In genomic region chrX:134319153-134319932, GRCm38 (mm10) we compare ENCODE assay signal across 9 mouse cellular contexts. TPM values are rescaled to one million over a fixed set of nuclear protein-coding genes. Genes with fewer than 3 reads are reported as not detected.
DNase-seq lines count a peak whose midpoint lies in the region; ATAC-seq lines count a peak whose summit lies in the region.
"Had no signal": no experiment of that assay in that cellular context is flagged by ENCODE, and none has a peak within 500 bp of the region (broad histone marks: within the 10 kb centered on the region; RNA-seq: fewer than 3 reads in every experiment).

No protein-coding gene starts in this region.

- intact Hi-C loops in heart, postnatal 14 days (cut with DNase I) = loop anchor here (5.0 to 10.0 kb wide), 2 partner anchors 187 to 255 kb away; no protein-coding TSS in a partner anchor

- no peak overlapping the region for H3K27ac ChIP-seq in neural tube, embryonic 15.5 days (replicated peaks)
- H3K27ac ChIP-seq: liver, embryonic 15.5 days had no signal

- H3K9me3 ChIP-seq in neural tube, embryonic 15.5 days (replicated peaks) = no peaks in the 10 kb centered on the region
- H3K9me3 ChIP-seq: liver, embryonic 15.5 days had no signal

- no peak overlapping the region for H3K4me3 ChIP-seq in neural tube, embryonic 15.5 days (replicated peaks)
- H3K4me3 ChIP-seq: liver, embryonic 15.5 days had no signal

- H3K9ac ChIP-seq in neural tube, embryonic 15.5 days (replicated peaks) = no peak overlapping the region
- H3K9ac ChIP-seq: liver, embryonic 15.5 days had no signal

- H3K27me3 ChIP-seq in neural tube, embryonic 15.5 days (replicated peaks) = no peaks in the 10 kb centered on the region
- H3K27me3 ChIP-seq: liver, embryonic 15.5 days had no signal

- no peaks in the 10 kb centered on the region for H3K4me1 ChIP-seq in neural tube, embryonic 15.5 days
- H3K4me1 ChIP-seq: liver, embryonic 15.5 days had no signal

- peak; percentile 59; the same call in 1 of the 2 replicates for ATAC-seq in megakaryocyte, adult 5-6 weeks (ENCODE audit: poor library complexity, severe bottlenecking)
- ATAC-seq in neural tube, embryonic 15.5 days (ENCODE audit: low FRiP score) = no peak

- peak; percentile 4 to 36 for DNase-seq in heart, postnatal 14 days
- no peak for DNase-seq in heart, adult 8-10 months (ENCODE audit: low spot score)
- DNase-seq in spleen, postnatal 36 days (ENCODE audit: low spot score in 2 of 2) = peak; percentile 9 to 12
- no peak for DNase-seq in spleen, postnatal 4 days (ENCODE audit: low spot score in 2 of 2)
- DNase-seq in embryo, embryonic 11 days = peak; percentile 35
- DNase-seq in frontal cortex, postnatal 14 days (ENCODE audit: low spot score in 2 of 2) = no peak

- H3K4me2 ChIP-seq in neural tube, embryonic 15.5 days = no peak overlapping the region
- H3K4me2 ChIP-seq: liver, embryonic 15.5 days had no signal

- H3K36me3 ChIP-seq in neural tube, embryonic 15.5 days = no peaks in the 10 kb centered on the region

- 92% methylated on average over 2 of the region's 2 CpGs for WGBS in neural tube, embryonic 15.5 days

RNA-seq across cellular contexts. Expression of gene Cenpi, which starts 11.5 kb away (rescaled TPM):
- total RNA-seq in heart, postnatal 14 days (2021) = 1 to 10 TPM; 1.2 to 1.5 TPM
- total RNA-seq in heart, adult 8-10 months (2022) = under 1 TPM in 3 of 4 experiments, not detected in 1; 0.09 to 0.43 (median 0.12) TPM
- 22.4 and 28.4 TPM in 2 replicates for total RNA-seq in megakaryocyte, adult 5-6 weeks (2015)
- 26.9 and 27.1 TPM in 2 replicates for total RNA-seq in megakaryocyte, adult 5-6 weeks (2017)
- 5.9 and 11.3 TPM in 2 replicates for polyA plus RNA-seq in neural tube, embryonic 15.5 days (2015; fragmentation: Nextera tagmentation; extraction: Ambion mirVana)

RNA-seq across cellular contexts. Expression of gene Tmem35a, which starts 24.3 kb away (rescaled TPM):
- total RNA-seq in heart, postnatal 14 days (2021) = 10 to 100 TPM in 1 of 2 experiments, 1 to 10 TPM in 1; 9.2 to 11.9 TPM
- total RNA-seq in heart, adult 8-10 months (2022) = 1 to 10 TPM in 3 of 4 experiments, under 1 TPM in 1; 0.63 to 2.1 (median 1.9) TPM
- not detected in 2 replicates for total RNA-seq in megakaryocyte, adult 5-6 weeks (2015)
- not detected in 2 replicates for total RNA-seq in megakaryocyte, adult 5-6 weeks (2017)
- 104 and 132 TPM in 2 replicates for polyA plus RNA-seq in neural tube, embryonic 15.5 days (2015; fragmentation: Nextera tagmentation; extraction: Ambion mirVana)

RNA-seq across cellular contexts. Expression of gene Trmt2b, which starts 42.6 kb away (rescaled TPM):
- 10 to 100 TPM; 37.4 to 55.0 TPM for total RNA-seq in heart, postnatal 14 days (2021)
- total RNA-seq in heart, adult 8-10 months (2022) = 10 to 100 TPM; 36.6 to 58.7 (median 49.6) TPM
- 24.5 and 25.8 TPM in 2 replicates for total RNA-seq in megakaryocyte, adult 5-6 weeks (2015)
- total RNA-seq in megakaryocyte, adult 5-6 weeks (2017) = 22.5 and 23.1 TPM in 2 replicates
- polyA plus RNA-seq in neural tube, embryonic 15.5 days (2015; fragmentation: Nextera tagmentation; extraction: Ambion mirVana) = 7.1 and 10.6 TPM in 2 replicates

Comparison
In these comparisons a context has a peak if more than half of its experiments do, and no peak if none do; other contexts are left out.
1. DNase-seq: peak in heart, postnatal 14 days (2 of 2), spleen, postnatal 36 days (2 of 2) and embryo, embryonic 11 days (single experiment); none in heart, adult 8-10 months (single experiment), spleen, postnatal 4 days (0 of 2) and frontal cortex, postnatal 14 days (0 of 2).
2. RNA of gene Cenpi, which starts 11.5 kb away (total RNA-seq): 22.4 to 28.4 TPM in megakaryocyte, adult 5-6 weeks; 1.2 to 1.5 TPM in heart, postnatal 14 days and 0.09 to 0.43 TPM in heart, adult 8-10 months; every median in the first group is over 4 times any median in the second.